Mouse (Mus musculus) bone marrow macrophage, adult 2 months (primary cell): ENCODE results near the gene Reps2.

Experiments
- CTCF ChIP-seq: IDR thresholded peaks from 2 replicates; pipeline ENCODE4 v1.5.1; 2012; ENCODE audit warnings: low read depth, mild to moderate bottlenecking, low read length, moderate library complexity
- POLR2A ChIP-seq: IDR thresholded peaks from 2 replicates; pipeline ENCODE4 v1.6.1; 2012; ENCODE audit warnings: mild to moderate bottlenecking, low read depth, low read length, borderline replicate concordance

DNA sequence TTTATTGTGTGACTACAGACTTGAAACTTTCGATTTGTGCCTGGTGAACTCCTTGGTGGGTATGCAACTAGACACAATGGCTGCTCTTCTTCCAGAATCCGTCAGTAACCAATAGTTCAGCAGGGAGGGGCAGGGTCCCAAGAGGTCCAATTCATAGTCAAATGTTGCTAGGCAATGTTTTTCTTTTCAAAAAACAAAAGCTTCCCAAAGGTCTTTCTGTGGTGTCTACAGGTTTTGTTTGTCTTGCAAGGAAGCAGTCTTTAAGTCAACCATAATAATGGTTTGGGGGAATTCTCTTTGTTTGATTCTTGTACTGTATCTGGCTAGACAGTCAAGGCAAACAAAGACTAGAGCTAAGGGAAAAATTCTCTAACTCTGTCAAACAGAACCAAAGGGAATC lies 138.3 kb downstream of the Reps2 start:
- TF ChIP-seq CTCF (no peak), POLR2A (no peak)
